Mouse (Mus musculus) CD4-positive naive resting alpha-beta T cell, adult 76 days (primary cell): ENCODE data around the gene Fam120a. TPM values are rescaled to one million over a fixed set of nuclear protein-coding genes. Genes with fewer than 3 reads are reported as not detected.

Experiments
- total RNA-seq: library from RNA; stranded (reverse); gene quantifications from one replicate; pipeline ENCODE4 v1.2.4, GENCODE M21; 2023

Fam120a gene
- 102 TPM for total RNA-seq

GRCm38 (mm10) chr13:48967956-48968749 is at the start of gene Fam120a:
TSS of gene Fam120a (minus strand) at chr13:48968017.

GRCm38 (mm10) chr13:48870771-48871731 is 96.8 kb downstream of the Fam120a start, which contains the start of gene Phf2:
TSS of gene Phf2 (minus strand) at chr13:48871119.

Other genes starting within 250 kb of the Fam120a start
- gene Phf2, start 96.9 kb downstream of the Fam120a start, total RNA-seq, result 63.9 TPM
- not detected for gene Wnk2, start 180.0 kb upstream of the Fam120a start, total RNA-seq
- 50.2 TPM for gene Ninj1, start 219.5 kb upstream of the Fam120a start, total RNA-seq
- gene Card19, start 248.0 kb upstream of the Fam120a start, total RNA-seq, result 41.9 TPM